Mouse (Mus musculus) layer of hippocampus, postnatal 14 days (tissue): ENCODE measurements around the gene Usp10. TPM values are rescaled to one million over a fixed set of nuclear protein-coding genes. Genes with fewer than 3 reads are reported as not detected.

ENCODE experiments used
- DNase-seq, 2 experiments: peaks; one replicate each; pipeline ENCODE4 v3.0.0; 2021 to 2022; ENCODE audit warnings: low spot score in 2 of 2, mixed read lengths in 1 of 2
- long read RNA-seq, 2 experiments: library from polyadenylated mRNA; stranded (forward); transcript quantifications; one replicate each; pipeline ENCODE4 v2.0.0; 2021
- total RNA-seq, 2 experiments: library from RNA; stranded (reverse); gene quantifications; 2 replicates each; pipeline ENCODE4 v1.2.3; 2021

Gene Usp10
- total RNA-seq, result 10 to 100 TPM; 86.7 to 93.0 TPM
- long read RNA-seq, experiment 1, transcript Usp10-202 (14 exons, 3,274 nt), result minor isoform, 11 of 52 reads
- long read RNA-seq, experiment 1, transcript Usp10-210 (14 exons, 3,726 nt), result major isoform, 23 of 52 reads
- long read RNA-seq, experiment 1, partial matches to known transcripts, result 15 of 52 reads
- long read RNA-seq, experiment 1, other reads (novel, unspliced or antisense), result 3 of 52 reads
- long read RNA-seq, experiment 2, transcript Usp10-202 (14 exons, 3,274 nt), result minor isoform, 23 of 71 reads
- long read RNA-seq, experiment 2, transcript Usp10-210 (14 exons, 3,726 nt), result major isoform, 24 of 71 reads
- long read RNA-seq, experiment 2, partial matches to known transcripts, result 22 of 71 reads
- long read RNA-seq, experiment 2, other reads (novel, unspliced or antisense), result 2 of 71 reads

DNA sequence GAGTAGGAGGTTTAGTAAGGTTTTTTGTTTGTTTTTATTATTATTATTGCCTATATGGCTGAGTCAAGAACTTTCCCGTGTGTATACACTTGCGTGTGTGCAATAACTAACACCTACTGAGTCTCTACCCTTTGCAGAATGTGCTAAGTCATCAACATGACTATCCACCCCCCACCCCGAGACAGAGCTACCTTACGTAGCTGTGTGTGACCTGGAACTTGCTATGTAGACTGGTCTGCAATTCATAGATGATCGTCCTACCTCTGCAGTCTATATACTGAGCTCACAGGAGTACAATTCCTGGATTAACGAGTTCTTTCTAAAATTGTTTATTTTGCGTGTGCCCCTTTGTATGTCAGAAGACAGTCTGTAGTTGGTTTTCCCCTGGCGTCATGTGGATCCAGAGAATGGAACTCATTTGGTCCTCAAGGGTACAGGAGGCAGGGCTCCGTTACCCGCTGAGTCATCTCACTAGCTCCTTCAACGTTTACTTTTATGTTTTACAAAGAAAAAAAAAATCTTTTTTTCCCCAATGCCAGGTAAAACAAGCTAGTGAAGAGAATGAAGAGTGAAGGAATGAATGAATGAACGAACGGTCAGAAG lies at the start of gene Usp10:
Gene Usp10, plus strand, starts transcription at position 417 of the 603 bp plus-strand sequence.
- DNase-seq, result no peak

DNA sequence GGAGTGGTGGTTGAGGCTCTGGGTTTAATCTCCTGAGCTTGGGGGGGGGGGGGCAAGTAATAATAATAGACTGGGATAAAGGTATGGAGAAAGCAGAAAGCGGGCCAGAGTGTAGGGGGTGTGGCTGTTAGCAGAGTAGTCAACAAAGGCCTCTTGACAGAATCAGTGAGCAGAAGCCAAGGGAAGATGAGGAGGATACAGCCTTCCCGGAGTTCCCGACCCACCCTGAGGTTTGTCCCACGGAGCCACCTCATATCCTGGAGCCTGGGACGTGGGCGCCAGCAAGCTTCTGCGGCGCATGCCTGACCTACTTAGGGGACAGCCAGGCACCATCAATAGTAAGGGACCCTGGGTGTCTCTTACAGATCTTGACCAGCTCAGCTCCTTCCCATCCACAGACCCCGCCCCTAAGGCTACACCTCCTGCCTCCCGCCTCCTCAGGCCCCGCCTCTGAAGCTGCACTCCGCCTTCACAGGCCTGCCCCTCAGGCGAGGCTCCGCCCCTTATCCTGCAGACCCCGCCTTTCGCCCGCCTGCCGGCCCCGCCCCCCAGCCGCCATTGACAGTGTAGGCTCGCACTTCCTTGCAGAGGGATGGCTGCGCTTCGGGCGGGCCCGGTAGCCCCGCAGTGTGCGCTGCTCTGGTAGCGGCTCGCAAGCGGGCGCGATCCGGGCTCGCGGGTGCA lies 48.3 kb upstream of the Usp10 start, which contains the start of gene Klhl36:
Gene Klhl36, plus strand, starts transcription at position 561 of the 684 bp plus-strand sequence.
- DNase-seq, result peak; percentile 93 to 97

DNA sequence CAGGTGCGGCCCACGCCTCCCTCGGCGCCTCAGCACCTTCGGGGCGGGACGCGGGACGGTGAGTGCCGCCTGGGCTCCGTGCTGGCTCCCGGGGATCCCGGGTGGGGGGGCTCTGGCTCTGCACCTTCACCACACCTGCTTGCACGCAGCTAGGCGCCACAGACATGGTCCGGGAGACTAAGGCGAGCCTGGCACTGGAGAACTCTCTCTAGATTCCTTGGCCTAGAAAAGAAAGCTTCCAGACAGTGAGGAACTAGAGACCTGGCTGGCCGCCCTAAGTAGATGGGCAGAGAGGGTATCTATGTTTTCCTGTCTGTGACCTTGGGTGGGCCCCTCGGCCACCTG lies 47.8 kb upstream of the Usp10 start:
- no peak for DNase-seq

DNA sequence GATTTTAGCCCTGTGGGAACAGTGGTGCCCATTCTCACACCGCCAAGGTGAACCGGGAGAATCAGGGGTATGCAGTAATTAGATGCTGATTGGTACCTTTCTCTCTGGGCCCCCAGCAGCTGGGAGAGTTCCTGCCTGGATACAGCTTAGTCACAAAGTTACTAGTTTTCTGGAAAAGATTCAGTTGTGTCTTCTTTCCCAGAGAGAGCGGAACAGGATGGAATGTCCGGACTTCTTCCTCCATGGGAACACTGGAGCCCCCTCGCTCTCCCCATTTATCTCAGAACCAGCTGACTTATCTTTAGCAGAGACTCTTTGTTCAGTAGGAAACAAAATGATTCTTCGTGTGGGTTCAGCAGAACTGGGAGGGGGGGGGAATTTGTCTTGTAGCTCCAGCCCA lies 47.4 kb upstream of the Usp10 start:
- no peak for DNase-seq

DNA sequence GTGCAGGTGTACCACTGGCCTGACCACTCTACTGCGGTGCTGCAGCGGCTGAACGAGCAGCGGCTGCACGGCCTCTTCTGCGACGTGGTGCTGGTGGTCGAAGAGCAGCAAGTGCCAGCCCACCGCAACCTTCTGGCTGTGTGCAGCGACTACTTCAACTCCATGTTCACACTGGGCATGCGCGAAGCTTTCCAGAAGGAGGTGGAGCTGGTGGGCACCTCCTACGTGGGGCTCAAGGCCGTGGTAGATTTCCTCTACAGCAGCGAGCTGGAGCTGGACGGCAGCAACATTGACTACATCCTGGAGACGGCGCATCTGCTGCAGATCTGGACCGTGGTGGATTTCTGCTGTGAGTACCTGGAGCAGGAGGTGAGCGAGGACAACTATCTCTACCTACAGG lies 40.5 kb upstream of the Usp10 start:
- no peak for DNase-seq

DNA sequence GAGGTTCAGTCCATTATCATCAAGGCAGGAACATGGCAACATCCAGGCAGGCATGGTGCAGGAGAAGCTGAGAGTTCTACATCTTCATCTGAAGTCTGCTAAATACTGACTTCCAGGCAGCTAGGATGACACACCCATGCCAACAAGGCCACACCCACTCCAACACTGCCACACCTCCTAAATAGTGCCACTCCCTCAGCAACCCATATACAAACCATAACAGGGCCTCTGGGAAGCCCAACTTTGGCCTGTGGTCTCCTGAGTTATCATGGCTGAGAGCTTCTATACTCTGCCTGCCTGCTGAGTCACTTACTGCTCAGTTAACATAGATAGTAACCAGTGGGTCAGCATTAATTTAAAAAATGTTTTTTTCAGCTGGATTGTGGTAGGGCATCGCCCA lies 37.0 kb upstream of the Usp10 start:
- no peak for DNase-seq

DNA sequence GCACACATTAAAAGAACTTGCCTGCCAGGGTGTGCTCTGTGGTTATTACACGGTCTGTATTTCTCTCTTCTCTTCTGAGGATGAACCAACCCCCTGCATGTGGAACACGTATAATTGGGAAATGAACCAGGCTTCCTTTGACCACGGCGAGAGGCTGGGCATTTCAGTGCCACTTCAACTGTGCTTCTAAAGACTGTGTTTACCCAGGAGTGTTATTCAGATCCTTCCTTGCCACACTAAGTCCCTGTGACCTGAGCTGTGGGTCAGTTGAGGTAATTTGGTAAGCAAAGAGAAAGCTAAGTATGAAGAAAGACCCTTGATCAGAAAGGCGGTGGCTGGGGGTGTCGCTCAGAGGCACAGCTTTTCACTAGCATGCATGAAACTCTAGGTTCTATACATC lies 28.9 kb upstream of the Usp10 start:
- no peak for DNase-seq

DNA sequence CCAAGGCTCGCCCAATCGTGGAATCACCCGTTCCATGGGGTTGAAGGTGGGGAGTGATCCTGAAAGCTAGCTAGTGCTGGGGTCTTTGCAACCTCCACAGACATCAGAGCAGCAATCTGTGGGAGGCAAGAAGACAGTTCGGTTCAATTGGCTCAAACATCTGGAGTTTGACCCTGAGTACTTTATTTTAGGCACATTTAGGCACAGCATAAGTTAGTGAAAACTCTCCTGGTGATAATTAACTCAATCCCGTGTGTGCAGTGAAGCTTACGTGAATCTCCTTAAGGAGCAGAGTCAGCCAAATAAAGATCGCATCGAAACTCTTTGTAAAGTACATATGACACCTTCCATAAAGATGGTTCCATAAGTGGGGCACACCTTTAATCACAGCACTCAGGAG lies 28.2 kb upstream of the Usp10 start:
- no peak for DNase-seq

DNA sequence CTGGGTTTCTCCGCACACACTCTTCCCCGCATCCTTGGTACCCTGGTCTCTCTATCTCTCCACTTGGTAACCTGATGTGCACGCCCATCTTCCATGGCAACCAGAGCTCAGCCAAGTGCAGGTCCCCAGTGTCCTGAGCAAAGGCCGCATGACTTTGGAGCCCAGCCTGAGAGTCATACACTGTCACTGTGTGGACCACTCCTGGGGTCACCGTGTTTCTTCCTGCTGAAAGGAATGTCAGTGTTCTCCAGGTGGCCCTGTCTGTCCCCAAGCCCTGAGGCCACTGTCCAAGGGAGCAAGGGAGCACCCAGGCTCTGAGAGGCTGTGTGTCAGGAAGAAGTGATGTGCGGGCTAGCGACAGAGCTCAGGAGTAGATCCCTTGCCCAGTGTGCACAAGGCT lies 26.9 kb upstream of the Usp10 start:
- no peak for DNase-seq

DNA sequence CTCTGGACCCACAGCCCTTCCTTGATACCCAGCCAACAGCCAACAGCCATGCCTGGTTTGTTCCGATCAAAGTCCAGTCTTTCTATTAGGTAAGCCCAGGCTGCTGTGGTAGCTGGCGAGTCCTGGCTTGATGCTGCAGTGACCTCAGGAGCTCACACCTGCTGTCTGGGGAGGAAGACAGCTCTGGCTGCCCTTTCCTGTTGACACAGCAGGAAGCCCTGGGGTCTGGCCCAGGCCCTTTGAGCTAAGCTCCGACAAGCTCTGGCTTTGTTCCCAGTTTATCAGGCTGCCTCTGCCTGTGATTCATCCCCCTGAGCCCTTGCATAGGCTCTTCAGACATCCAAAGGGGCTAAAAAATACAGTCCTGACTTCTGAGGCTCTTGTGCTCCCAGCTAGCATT lies 24.5 kb upstream of the Usp10 start:
- DNase-seq, result no peak

DNA sequence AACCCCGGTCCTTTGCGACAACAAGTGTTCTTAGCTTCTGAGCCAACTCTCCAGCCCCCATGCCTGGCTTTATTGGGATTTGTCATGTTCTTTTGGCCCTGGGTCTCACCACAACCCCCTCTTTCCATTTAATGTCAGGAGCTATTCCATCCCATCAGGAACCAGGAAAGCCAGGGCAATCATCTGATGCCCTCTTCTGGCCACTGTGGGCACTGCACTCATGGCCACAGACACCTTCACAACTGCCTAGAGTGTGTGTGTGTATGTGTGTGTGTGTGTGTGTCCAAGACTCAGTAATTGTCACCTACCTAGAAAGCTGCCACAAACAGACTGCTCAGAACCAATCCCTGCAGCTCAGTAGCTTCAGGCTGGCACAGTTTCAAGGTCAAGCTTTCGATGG lies 23.0 kb upstream of the Usp10 start:
- DNase-seq, result peak in 1 of 2 experiments; percentile 15

DNA sequence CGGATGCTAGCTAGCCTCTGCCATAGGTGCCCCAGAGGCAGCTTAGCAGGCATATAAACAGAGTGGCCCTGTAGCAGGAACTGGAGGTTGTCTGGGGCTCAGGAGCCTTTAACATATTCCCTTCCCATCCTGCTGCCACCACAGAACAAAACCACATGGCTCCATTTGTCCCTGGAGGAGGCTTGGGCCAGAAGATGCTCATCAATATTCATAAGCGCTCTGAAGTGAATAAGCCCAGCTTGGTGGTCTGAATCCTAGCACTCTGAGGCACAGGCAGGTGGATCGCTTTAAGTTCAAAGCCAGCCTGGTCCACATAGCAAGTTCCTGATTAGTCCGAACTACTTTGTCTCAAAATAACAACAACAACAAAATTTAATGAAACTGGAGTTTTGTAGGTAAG lies 22.1 kb upstream of the Usp10 start:
- DNase-seq, result no peak

DNA sequence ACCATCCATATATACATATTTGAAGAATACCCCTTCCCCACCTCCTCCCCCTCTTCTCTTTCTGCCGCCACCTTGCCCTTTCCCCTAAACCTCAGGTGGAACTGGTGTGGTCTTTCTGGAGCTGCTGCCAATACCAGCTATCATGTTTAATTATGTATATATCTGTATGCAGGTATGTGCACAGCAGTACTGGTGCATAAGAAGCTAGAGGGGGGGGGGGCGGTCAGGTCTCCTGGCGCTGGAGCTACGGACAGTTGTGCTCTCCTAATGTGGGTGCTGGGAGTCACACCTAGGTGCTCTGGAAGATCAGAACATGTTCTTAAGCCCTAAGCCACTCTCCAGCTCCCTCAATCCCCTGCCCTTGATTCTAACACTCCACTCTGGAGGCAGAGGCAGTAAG lies 13.1 kb upstream of the Usp10 start:
- DNase-seq, result no peak

DNA sequence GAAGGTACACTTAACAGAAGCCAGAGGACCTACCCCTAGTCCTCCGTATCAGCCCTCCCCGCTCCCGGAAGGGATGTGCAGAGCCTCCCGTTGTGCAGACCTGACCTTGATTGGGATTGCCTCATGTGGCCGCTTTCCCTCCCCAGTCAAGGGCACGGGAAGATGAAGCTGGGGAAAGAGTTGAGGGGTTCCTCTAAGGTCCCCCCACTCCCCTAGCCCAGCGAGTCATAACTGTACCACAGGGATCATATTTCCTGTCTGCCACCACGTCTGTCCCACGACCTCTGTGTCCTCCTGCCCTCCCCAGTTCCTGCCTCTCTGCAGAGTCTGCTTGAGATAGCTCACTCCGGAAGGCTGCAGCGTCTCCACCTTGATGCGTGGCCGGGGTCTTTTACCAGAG lies 12.2 kb upstream of the Usp10 start:
- no peak for DNase-seq

DNA sequence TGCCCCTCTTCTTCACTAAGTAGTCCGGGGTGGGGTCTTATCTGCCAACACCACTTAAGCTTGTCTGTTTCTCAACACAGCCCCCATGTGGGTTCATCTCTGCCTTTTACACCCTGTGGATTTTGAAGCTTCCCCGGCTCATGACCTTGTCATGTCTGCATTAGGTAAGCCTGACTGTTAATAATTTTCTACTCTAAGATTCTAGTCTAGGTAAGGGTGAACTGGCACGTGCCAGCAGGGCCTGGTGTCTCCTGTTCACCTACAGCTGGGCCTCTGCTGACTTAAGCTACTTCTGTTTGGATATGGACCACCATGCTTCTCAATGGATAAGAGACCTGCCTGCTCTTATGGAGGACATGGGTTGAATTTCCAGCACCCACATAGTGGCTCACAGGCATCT lies 8.8 kb upstream of the Usp10 start:
- no peak for DNase-seq

DNA sequence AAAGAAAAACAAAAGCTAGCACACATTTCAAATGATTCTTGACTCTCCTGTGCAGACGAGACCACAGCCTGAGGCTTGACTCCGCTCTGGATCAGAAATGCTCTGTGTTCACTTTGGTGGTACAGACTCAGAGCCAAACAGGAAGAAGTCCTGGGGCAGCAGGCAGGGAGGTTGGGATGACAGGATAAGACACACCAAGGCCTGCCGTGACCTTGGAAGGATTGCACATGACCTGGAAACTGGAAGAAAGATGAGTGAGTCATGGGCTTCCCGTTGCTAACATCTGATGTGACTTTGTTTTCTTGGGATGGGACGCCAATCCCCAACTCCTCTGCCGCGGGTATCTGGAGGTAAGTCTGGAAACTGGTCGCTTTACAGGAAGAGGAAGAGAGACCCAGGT lies 8.2 kb upstream of the Usp10 start:
- no peak for DNase-seq

DNA sequence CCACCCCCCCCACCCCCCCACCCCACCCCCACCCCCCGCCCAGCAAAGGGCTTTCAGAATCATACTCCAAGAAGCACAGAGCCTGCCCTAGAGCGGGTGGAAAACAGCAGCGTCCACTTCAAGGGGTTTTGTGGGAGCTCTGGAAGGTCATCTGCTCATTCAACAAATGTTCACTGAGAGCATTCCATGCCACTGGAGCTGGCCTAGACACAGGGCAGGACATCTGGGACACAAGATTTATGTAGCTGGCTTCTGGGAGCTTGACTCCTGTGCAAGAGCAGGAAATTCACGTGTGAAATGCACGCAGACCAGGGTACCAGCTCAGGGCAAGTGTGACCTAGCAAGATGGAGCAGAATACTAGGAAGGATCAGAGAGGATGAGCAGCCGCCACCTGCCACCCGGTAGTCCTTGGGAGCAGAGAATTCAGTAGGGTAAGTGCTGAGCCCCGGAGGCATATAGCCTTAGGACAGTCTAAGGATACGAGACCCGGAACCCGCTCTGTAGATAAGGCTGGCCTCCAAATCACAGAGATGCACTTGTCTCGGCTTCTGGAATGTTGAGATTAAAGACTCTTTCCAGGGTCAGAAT lies 5.7 kb upstream of the Usp10 start:
- no peak for DNase-seq

DNA sequence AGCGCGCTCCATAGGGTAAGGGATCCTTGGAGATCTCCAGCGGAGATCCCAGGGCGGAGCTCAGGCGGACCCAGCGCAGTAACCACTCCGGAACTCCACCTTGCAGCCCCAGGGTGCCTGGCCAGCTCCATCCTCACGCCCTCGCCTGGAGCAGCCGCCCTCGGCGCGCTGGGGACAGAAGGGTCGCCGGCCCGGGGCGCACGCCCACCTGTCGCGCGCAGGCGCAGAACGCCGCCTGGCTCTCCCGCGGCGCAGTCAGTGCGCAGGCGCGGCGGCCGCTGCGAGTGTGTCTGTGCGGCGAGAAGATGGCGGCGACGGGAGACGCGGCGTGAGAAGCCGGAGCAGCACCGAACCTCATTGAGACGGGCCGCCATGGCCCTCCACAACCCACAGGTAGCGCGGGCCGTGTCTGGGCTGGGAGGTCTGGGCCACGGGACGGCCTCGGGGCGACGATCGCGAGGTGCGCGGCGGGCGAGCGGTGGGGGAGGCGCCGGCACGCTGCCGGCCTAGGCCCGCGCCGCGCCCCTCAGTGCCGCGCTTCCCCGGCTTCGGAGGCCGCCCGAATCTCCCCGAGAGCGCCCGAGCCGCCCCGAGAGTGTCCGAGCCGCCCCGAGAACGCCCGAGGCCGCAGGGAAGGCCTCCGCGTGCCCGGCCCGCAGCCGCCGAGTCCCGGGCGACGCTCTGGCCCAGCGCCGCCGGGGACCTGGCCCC lies 542 bp downstream of the Usp10 start, which contains the start of gene Gm20388:
Gene Gm20388, plus strand, starts transcription at position 295 of the 711 bp plus-strand sequence.
- DNase-seq, result peak; percentile 92 to 97

DNA sequence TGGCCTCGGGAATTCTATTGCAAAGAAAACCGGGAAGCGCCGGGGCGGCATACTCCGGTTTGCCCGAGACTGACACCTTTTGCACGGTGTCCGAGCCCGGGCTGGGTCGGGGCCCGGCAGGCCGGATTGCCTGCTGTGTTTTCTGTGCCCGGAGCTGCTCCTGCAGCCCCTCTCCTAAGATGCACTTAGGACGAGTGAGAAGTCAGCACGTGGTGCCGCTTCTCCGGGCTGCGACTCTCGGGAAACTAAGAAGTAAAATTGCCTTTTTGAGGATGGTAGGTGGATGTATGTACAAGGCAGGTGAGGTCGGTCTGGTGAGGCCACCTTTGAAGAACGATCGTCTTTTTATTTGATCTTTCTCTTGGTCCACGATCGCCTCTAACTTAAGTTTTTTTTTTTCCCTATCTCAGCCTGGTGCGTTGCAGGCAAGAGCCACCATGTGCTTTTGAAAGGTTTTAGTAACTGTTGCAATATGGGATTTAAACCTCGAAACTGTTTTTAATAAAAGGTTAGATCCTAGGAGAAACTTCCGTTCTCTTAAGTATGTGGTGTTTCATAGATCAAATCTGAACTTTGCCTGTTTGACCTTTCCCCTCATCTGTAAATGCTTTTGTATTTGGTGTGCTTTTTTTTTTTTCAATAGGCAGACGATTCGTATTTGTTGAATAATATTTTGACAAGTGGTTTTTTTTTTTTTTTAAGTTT lies 1.2 kb downstream of the Usp10 start:
- no peak for DNase-seq

DNA sequence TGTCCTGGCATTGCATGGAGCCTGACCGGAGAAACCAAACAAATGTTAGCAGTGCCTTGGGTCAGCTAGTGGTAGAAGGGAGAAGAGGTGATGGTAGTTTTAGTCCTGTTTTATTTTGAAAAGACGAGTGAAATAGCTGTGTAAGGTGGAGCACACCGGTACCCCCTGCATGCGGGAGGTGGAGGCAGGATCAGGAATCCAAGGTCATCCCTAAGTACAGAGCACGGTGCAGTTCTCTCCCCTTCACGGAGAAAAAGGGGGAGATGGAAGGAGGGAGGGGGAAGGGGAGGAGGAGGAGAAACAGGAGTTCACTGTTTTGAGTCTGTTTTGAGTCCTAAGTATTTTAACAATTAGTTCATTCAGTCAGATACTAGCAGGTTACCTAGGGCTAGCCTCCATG lies 2.5 kb downstream of the Usp10 start:
- no peak for DNase-seq

DNA sequence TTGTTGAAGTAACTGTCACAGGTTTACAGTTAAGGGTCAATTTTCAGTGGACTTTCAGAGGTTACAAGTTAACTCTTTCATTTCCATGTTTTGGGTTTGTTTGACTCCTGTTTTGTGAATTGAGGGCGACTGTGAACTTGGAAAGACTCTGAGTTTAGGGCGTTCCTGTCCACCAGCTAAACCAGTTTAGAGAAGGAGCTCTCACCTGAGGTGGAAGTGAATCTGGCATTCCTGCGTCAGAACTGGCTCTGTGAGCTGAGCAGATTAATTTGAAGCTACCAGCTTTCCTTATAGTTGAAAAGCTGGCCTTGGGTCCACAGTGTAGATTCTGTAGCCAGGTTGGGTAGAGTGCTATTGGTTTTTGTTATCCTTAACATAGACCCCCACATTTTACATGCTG lies 3.0 kb downstream of the Usp10 start:
- no peak for DNase-seq
